Mouse (Mus musculus): Measurements from ENCODE around the gene Sfn.
"Not testable (repeated sequence)": the region's sequence is repeated elsewhere in the genome, so short reads cannot be mapped to it uniquely, and the experiment has no call there.

DNA sequence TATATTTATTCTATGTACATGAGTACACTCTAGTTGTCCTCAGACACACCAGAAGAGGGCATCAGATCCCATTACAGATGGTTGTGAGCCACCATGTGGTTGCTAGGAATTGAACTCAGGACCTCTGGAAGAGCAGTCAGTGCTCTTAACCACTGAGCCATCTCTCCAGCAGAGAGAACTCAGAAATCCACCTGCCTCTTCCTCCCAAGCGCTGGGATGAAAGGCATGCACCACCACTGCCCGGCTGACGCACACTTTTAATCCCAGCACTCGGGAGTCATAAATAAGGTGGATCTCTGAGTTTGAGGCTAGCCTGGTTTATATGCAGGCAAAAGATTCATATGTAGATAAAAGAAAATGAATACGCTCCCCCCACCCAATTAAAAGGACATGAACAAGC lies 47.5 kb upstream of the Sfn start:
- TF ChIP-seq CTCF (IDR thresholded peaks at IDR 0.05; ENCODE audit: low read depth, low read length); POLR2A (IDR thresholded peaks at IDR 0.05; ENCODE audit: extremely low read depth, insufficient read depth, low read length): not testable (repeated sequence)

Measured in liver, adult 2 months (tissue).